Mouse (Mus musculus) inflammation-experienced regulatory T-cells (primary cell): Measurements from ENCODE around the gene Cdc73. TPM values are rescaled to one million over a fixed set of nuclear protein-coding genes. Genes with fewer than 3 reads are reported as not detected.

ENCODE experiments used
- polyA plus RNA-seq, 2 experiments: library from polyadenylated mRNA; unstranded; fragments of 100-300 nt; shearing (Covaris generic); gene quantifications; one replicate each; pipeline ENCODE4 v1.2.1; 2017

Cdc73 gene
- 10 to 100 TPM; 75.1 to 75.3 TPM for polyA plus RNA-seq

DNA sequence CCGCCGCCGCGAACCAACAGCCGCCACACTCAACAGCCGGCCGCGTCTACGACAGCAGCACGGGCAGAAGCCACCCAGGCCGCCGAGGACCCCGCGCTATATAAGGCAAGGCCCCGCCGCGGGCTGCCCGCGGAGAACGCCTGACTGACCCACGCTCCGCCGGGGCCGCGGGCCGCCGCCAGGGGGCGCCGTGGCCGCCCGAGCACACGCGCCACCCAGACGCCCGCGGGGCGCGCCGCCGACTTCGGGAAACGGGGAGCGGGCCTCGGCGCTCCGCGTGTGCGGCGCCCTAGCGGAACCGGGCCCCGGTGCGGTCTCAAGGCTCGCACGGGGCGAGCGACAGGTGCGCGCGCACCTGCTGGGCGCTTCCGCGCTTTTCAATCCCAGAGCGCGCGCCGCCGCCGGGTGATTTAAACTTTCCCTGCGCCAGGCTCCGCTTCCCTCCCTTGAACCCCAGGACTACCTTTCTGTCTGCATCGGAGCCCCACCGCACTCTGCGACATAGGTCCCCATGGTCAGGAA is at the start of gene Cdc73:
Cdc73 (minus strand) TSS at position 153 of the 522 bp plus-strand sequence.

DNA sequence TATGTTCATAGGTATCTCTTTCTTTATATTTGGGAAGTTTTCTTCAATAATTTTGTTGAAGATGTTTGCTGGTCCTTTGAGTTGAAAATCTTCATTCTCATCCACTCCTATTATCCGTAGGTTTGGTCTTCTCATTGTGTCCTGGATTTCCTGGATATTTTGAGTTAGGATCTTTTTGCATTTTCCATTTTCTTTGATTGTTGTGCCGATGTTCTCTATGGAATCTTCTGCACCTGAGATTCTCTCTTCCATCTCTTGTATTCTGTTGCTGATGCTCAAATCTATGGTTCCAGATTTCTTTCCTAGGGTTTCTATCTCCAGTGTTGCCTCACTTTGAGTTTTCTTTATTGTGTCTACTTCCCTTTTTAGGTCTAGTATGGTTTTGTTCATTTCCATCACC is 13.3 kb upstream of the Cdc73 start, which contains the start of gene Glrx2:
Glrx2 (plus strand) TSS at position 301 of the 400 bp plus-strand sequence.

DNA sequence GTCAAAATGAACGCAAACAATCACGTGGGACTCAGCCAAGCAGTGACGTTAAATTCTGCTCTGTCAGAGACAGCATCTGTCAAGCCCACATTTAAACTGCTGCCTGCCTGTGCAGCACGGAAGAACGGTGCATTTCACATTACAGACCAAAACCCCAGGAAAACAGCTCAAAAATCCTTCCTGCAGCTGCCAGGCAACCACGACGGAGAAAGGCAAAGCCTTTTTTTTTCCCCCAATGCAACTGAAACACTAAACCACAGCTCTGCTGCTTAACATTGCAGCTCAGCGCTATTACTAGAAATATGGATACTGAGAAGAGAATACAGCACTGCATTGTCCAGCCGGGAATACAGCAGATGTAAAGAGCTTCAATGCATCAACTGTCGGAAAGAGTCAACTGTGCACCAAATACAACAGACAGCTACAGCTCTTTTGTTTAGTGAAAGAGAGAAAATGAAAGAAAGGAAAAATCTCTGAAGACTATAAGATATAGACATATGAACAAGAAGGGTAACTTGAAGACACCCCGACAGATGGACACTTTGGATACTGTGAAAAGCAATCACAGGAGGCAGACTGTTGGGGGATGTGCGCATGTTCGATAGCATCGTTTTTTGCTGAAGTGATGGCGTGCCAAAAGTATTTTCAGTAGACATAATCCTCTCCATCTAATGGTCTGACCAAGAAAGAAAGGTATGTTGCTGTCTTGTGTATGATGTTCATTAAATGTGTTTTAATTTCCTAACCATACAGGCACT is 61.9 kb downstream of the Cdc73 start, which contains the start of gene B3galt2:
B3galt2 (plus strand) TSS at position 15 of the 758 bp plus-strand sequence.

Other genes starting within 250 kb of the Cdc73 start
- gene B3galt2, start 62.2 kb downstream of the Cdc73 start, polyA plus RNA-seq, result under 1 TPM; 0.18 to 0.36 TPM
- gene Glrx2, start 13.4 kb upstream of the Cdc73 start, polyA plus RNA-seq, result 10 to 100 TPM; 58.1 to 78.5 TPM
- gene Trove2, start 74.2 kb upstream of the Cdc73 start, polyA plus RNA-seq, result 1 to 10 TPM; 6.2 to 6.9 TPM
- gene Uchl5, start 74.4 kb upstream of the Cdc73 start, polyA plus RNA-seq, result 10 to 100 TPM; 52.7 to 72.8 TPM